Mouse (Mus musculus): ENCODE data around the gene Acr.

Acr gene

DNA sequence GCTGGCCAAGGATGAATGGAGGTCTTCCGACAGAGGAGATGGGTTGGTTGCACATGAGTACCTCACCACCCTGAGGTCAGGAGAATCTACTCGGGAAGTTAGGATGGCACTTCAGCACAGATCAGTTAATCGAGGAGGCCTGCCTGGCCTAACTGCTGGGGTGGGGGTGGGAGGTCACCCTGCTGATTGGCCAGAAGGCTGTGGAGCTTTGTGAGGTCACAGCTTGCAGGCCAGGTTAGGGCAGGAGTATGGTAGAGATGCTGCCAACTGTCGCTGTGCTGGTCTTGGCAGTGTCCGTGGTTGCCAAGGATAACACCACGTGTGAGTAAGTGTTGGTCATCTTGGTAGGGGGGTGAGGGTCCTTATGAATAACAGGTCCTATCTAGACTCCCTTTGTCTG lies at the start of gene Acr:
TSS of gene Acr (plus strand) at position 213 of the 400 bp plus-strand sequence.
- no peak for DNase-seq (ENCODE audit: low read depth, low spot score)

DNA sequence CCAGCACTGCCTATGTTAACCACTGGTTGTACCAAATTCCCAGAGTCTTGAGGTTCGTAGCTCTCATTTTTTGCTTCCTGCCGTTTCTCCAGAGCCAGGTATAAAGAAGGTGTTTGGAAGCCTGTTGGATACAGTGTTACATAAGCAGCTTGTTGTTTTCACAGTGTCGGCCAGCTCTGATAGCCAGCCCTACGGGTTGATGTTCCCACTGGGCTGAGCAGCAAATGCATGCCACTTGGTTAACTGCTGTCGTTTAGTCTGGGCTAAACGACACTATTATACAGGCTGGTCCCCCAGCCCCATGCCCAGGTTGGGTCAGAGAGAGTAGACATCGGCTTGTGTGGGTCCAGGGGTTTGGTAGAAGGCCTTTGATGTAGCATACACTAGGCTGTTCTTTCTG lies 46.2 kb upstream of the Acr start:
- DNase-seq (ENCODE audit: low read depth, low spot score): no peak

DNA sequence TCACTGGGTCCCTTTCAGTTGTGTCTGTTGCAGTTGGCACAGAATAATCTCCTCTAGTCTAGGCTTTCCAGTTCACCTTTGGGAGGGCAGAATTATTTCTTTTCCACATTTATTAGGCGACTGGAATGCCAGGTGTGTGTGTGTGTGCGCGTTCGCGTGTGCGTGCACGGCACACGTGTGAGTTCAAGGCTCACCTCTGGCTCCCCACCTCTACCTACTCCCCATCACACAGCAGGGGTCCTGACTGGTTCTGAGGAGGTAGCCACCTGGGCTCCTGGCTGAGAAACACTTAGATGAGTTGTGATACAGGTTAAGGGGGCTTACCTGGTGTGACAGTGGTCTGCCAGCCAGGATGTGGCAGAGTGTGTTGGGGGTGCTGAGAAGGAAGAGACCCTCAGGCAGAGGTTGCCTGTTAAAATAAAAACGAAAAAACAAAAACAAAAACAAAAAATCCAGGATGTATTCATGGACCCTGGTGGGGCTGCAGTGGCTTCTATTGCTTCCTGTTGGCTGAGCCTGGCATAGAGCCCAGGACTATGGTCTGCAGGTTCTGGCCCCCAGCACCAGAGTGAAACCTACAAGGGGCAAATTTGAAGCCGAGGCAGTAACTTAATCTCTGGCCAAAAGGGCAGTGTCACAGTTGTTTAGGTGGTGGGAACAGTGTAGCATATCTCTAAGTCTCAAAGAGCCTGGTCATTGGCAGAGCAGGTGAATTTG lies 45.4 kb upstream of the Acr start:
- no peak for DNase-seq (ENCODE audit: low read depth, low spot score)

DNA sequence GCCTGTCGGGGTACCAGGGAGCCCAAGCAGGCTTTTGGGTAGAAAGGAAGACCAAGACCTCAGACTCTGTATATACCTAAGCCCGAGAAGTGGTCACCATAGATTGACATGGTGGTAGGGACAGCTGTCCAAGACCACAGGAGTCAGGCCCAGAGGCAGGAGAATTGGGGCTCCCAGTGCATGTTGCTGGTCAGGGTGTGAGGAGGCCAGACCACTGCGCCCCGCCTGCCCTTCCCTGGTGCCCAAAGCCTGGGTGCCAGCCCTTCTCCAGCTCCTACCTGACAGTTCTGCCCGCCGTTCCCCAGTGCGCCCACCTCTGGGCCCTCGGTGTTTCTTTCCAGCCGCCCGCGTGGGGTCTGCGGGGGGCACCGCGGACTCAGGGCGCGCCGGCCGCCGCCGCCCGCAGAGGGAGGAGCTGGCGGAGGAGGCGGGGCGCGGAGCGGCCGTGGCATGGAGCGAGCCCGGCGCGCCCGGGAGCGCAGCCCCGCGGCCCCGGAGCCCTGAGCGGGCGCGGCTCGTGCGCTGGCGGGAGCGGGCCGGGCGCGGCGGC lies 44.8 kb upstream of the Acr start:
- no peak for DNase-seq (ENCODE audit: low read depth, low spot score)

DNA sequence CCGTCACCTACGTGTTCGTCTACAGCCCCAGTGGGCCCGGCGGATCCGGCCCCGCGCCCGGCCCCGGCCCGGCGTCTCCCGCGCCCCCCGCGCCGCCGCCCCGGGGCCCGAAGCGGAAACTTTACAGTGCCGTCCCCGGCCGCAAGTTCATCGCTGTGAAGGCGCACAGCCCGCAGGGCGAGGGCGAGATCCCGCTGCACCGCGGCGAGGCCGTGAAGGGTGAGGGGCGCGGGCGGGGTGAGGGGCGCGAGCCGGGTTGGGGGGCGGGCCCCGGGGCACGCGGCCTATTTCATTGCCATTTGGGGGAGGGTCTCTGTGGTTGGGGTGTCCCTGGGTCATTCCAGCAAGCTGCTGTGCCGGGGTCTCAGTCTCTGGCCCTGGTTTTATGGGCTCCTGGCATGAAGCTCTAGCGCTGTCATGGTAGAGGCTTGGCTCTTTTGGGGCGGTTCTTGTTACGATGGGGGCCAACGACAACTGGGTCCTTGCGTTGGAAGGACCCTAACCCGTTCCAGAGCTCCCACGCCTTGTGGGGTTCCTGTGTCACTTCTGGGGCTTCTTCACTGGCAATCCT lies 44.0 kb upstream of the Acr start:
- no peak for DNase-seq (ENCODE audit: low read depth, low spot score)

DNA sequence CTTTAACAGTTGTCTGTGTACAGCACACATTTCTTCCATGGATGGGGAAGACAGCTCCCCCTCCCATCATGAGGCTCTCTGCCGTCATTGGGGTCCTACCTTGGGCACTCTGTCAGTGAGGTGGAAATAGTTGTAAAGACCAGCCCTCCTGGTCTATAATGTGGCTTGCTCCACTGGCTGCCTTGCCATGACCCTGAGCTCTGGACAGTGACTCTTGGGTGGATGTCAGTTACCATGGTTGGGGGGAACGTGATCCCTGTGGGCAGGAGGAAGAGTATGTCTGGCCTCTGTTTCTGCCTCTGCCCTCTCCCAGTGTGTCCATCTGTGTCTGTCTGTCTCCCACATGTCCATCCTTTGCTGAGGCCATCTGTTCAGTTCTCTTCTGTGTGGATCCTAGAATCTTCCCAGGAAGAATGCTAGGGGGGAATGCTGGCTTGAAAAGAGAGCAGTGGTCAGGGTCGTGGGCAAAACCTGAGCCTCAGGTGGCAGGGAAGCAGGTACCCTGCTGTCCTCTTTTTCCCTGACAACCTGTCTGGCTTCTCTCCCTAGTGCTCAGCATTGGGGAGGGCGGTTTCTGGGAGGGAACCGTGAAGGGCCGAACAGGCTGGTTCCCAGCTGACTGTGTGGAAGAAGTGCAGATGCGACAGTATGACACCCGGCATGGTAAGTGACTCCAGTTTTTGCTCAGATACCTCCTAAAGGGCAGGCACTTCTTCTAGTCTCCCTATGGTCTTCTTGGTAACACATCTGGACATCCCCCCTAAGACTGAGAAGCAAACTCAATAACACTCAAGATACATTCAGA lies 43.3 kb upstream of the Acr start:
- no peak for DNase-seq (ENCODE audit: low read depth, low spot score)

DNA sequence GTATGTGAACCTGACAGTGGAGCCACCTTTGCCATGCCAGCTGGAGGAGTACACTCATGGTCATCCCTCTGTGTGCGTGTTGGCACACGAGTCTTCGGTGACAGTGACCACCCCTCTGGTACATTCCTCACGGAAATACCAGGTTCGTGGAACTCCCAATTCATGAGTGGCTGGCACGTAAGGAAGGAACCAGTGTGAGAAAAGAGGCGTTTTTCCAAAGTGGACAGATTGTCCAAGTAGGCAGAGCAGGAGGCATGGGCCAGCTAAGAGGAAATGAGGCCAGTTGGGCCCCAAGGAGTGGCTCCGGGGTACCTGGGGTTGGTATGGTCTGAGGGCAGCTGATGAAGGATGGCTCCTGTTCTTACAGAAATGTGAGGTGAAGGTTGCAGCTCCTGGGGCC lies 42.7 kb upstream of the Acr start:
- DNase-seq (ENCODE audit: low read depth, low spot score): no peak

DNA sequence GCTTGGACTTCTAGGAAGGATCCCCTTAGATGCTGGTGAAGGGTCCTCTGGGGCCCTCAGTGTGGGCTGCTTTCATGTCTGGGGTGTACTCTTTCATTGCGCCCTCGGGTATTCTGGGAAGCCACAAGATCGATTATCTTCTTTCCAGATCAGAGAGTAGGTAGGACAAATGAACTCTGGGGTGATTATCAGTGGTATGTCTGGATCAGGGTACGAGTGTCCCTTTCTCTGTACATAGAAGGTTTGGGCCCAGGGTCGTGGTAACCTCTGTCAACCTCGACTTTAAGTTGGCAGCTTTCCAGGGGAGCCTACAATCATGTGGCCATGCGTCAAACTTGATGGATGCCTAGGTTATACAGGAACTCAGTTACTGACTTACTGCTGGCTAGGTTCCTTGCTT lies 42.2 kb upstream of the Acr start:
- DNase-seq (ENCODE audit: low read depth, low spot score): no peak

DNA sequence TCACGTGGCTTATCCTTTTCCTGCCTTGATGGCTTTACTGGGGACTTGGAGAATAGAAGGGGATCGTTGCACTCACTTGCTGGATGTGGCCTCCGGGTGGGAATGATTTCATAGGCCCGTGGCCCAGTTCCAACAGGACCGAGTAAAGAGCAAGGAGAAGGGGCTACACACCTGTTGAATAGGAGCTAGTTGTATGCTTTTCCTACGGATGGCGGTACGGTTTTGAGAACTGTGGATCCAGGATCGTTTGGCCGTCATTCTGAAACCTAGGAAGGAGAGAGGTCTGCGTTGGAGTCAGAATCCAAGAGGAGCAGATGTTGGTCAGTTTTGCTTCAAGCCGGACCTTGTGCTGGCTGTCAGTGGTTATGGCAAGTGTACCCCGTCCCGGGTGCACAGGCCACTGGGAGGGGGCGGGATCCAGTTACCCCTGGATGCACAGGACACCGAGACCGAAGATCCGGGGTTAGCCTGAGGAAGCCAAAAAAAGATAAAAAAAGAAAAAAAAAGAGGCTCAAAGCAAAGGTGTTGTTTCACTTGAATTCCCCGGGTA lies 41.3 kb upstream of the Acr start:
- DNase-seq (ENCODE audit: low read depth, low spot score): no peak

DNA sequence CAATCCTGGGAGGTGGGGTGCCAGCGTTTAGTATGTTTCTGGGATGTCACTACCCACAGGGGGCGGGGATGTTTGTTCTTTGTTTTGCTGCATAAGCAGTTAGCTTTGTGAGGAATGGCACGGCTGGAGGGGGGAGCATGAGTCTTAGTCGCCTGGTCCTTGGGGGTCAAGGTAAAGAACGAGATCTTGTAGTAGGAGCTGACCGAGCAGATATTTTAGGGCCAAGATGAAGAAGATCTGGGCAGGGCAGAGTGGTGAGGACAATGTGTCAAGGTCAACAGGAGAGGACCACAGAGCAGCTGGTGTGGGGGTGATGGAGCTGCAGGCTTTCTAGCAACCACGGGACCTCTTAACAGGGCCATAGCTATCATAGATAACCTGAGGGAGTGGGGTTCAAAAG lies 40.7 kb upstream of the Acr start:
- no peak for DNase-seq (ENCODE audit: low read depth, low spot score)

DNA sequence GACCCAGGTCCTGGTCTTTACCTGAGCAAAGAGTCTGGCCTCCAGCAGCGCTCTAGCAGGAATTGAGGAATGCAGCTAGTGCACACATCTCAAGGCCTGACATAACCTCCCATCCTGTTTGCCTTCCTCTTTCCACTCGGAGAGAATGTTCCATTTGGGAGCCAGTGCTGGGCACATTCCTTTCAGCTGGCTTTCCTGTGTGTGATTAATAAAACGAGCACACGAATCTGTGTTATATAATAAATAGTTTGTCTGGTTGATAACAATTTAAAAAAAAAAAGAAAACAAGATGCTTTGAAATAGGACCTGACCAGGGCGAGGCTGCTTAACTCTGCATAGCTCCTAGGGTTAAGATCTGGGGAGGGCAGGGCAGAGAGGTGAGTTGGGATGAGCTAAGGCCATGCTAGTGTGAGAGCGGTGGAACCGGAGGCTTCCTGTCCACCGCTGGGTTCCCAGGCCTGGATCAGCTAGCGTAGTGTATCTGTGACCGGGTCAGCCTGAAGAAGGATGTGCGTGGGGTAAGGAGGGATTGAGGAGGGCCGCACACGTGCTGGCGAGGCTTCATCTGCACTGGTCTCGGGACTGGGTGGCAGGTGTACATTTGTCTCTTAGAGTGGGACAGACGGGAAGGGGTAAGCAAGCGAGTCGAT lies 39.8 kb upstream of the Acr start:
- no peak for DNase-seq (ENCODE audit: low read depth, low spot score)

DNA sequence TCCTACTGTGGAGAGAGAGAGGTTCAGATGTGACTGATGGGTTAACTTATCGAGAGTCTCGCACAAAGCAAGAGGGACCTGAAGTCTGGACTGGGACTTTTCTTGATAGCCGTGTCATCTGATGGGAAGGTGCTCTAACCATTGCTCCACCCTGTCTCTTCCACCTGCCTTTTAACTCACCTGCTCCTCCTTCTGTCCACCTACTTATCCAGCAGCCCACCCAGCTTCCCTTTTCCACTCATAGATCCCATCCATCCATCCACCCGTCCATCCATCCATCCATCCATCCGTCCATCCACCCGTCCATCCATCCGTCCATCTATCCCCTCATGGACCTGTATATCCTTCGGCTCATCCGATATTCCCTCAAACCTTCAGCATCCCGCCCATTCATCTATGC lies 39.2 kb upstream of the Acr start:
- DNase-seq (ENCODE audit: low read depth, low spot score): no peak

DNA sequence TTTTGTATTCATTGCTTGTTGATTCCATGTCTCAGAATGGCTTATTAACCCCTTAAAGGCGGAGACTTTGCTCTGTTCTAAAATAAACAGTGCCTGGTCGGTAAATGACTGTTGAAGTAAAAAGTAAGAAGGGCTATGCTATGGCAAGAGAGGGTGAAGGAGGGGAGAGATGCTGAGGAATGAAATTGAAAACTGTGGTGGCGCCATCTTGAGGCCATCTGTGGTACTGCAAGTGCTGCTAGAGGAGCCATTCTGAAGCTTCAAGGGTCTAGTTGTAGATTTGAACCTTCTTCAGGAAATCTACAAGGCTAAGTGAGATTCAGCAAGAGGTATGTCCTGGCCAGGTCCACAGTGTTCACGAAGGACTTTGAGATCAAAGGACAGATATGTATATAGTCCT lies 37.8 kb upstream of the Acr start:
- DNase-seq (ENCODE audit: low read depth, low spot score): no peak

DNA sequence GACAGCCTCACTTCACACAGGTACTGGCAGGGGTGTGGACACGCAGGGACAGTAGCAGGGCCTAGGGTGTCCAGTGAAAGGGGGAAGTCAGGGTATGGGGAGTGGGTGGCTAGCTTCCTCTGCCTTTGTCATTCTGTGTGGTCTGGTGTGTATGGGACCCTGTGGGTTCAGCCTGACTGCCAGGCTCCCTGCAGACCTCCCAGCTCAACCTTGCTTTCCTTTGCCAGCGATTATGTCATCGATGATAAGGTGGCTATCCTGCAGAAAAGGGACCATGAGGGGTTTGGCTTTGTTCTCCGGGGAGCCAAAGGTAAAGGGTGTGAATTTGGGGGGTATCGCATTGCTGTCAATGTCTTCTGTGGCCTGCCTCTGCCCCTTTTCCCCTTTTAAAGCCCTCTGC lies 36.7 kb upstream of the Acr start:
- no peak for DNase-seq (ENCODE audit: low read depth, low spot score)

DNA sequence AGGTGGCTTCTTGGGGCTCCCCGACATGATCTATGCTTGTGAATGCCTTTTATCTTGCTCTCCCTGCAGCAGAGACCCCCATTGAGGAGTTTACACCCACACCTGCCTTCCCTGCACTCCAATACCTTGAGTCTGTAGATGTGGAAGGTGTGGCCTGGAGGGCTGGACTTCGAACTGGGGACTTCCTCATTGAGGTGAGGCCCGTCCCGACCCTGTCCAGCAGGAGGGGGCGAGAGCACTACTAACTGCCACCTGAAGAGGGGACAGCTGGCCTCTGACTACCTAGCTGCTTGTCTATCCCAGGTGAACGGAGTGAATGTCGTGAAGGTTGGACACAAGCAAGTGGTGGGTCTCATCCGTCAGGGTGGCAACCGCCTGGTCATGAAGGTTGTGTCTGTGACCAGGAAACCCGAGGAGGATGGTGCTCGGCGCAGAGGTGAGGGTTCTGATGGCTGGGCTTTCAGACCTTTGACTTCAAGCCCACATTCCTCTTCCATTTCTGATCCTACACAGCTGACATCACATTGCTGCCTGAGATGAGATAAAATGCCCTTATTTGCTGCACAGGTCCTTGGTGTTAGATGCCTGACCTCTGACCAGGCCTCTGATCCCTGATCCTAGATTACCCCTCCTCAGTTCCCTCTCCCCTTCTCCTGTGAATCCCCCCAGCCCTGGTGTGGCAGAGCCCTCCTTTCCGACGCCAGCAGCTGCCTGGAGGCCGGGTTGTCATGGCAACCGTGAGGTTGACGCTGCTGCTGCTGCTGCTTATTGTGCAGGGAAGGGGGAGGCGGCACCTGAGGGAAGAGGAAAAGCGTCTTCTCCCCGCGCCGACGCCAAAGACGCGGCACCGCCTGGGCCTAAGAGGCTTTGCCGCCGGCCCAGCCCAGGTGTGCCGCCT lies 35.9 kb upstream of the Acr start:
- peak; percentile 62 for DNase-seq (ENCODE audit: low read depth, low spot score)

DNA sequence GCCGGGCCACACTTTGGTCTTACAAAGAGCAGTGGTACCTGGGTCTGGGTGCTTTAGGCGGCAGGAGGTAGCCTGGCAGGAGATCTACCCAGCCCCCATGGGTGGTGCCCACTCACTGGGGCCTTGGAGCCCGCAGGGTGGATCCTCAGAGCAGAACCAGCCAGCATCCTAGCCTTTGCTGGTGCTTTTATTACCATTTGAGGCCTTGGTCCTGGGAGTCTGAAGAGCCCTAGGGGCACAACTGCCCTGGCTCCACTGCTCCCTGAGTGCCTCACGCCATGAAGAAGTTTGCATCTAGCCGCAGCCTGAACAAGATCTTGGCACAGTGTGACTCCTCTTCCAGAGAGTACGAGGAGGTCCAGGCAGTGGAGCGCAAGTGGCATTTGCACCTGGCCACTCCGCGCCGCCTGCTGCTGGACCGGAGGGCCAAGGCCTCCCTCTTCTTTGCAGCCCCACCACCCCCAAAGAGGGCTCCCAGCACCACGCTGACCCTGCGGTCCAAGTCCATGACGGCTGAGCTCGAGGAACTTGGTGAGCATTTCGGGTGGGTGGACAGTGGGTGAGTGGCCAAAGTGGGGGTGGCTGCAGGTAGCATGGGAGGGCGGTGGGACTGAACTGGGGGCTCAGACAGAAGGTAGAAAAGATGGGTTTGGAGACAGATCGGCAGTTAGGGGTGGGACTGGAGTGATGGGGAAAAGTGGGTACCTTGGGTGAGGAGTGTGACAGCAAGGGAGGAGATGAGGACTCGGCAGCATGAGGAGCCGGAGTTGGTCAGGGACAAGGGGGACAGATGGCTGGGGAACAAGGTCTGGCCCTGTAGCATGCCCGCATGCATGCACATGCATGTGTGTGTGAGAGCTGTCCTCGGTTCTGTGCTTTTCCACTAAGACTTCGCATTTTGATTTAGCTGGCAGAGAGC lies 34.9 kb upstream of the Acr start:
- DNase-seq (ENCODE audit: low read depth, low spot score): no peak

DNA sequence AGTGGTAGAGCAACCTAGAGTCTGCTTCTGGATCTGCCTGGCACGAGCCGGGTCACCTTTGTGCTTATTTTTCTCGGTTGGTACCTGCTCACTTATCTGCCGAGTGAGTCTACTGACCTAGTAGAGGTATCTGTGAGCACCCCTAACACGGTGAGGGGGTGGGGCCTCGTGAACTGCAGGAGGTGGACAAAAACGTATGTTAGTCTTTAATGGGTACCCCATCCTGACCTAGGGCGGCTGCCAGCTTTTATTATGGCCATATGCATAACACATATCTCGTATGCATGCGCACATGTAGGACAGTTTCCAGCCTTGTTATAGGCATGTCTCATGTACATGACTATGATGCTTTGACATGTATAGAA lies 34.3 kb upstream of the Acr start:
- no peak for DNase-seq (ENCODE audit: low read depth, low spot score)

DNA sequence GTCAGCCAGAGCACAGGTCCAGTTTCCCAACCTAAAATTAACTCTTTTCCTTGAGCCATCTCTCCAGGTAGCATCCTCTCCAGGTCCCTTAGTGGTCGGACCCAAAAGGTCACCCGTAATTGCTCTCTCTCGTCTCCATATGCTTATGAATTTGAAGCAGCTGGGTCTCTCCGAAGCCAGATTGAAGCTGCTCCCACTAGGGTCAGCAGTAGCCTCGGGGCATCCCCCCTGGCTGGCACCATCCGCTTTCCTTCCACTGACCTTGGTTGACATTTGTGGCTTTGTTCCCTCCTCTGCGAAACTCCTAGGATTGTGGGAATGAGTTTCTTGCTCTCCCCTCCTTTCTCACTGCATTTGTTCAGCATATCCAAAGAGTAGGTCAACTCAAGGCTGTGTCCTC lies 24.0 kb upstream of the Acr start:
- no peak for DNase-seq (ENCODE audit: low read depth, low spot score)

DNA sequence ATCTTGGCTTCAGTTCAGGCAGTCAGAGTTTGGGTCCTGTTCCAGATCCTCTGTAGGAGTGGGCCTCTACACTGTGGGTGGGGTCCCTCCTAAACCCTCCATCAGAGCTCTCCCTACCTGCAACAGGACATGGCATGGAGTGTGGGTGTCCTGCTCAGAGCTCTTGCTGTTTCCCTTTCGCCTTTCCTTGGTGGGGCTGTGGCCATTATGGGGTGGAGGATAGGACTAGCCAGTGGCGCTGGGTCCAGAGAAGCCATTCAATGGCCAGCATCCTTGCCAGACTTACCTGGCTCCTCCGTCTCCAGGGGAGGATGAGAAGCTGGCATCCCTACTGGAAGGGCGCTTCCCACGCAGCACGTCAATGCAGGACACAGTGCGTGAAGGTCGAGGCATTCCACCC lies 20.8 kb upstream of the Acr start:
- no peak for DNase-seq (ENCODE audit: low read depth, low spot score)
